Mouse (Mus musculus) CH12.LX (cell line): ENCODE results near the gene Htr2c.

Experiments
- CHD2 ChIP-seq: IDR thresholded peaks from 2 replicates; pipeline ENCODE4 v1.6.1; 2011; ENCODE audit warnings: low read length, improper control_type of control experiment
- CTCF ChIP-seq, 2 experiments: IDR thresholded peaks in 1 of 2; conservative IDR thresholded peaks in 1 of 2; 2 replicates each; pipeline ENCODE4 v1.5.1; 2011 to 2012; ENCODE audit warnings: low read depth in 2 of 2, low read length in 2 of 2, improper control_type of control experiment in 1 of 2, inconsistent platforms in 1 of 2, mild to moderate bottlenecking in 1 of 2, moderate library complexity in 1 of 2
- EP300 ChIP-seq: IDR thresholded peaks from 2 replicates; pipeline ENCODE4 v1.6.1; 2011; ENCODE audit warnings: low read length, improper control_type of control experiment
- KAT2A ChIP-seq: IDR thresholded peaks from 2 replicates; pipeline ENCODE4 v1.6.1; 2012; ENCODE audit warnings: low read length, improper control_type of control experiment, inconsistent platforms; ENCODE audit not compliant: insufficient replicate concordance
- MAFK ChIP-seq: IDR thresholded peaks from 2 replicates; pipeline ENCODE4 v1.6.1; 2011; ENCODE audit warnings: low read length, improper control_type of control experiment; ENCODE audit not compliant: insufficient replicate concordance
- MAZ ChIP-seq: IDR thresholded peaks from 2 replicates; pipeline ENCODE4 v1.6.1; 2012; ENCODE audit warnings: low read depth, mild to moderate bottlenecking, inconsistent platforms, low read length, improper control_type of control experiment, moderate library complexity
- NELFE ChIP-seq: IDR thresholded peaks from 2 replicates; pipeline ENCODE4 v1.6.1; 2011; ENCODE audit warnings: low read depth, low read length, improper control_type of control experiment
- POLR2A ChIP-seq: IDR thresholded peaks from 2 replicates; pipeline ENCODE4 v1.6.1; 2011; ENCODE audit warnings: low read depth, mild to moderate bottlenecking, improper control_type of control experiment, low read length
- TBP ChIP-seq: conservative IDR thresholded peaks from 2 replicates; pipeline ENCODE4 v1.6.1; 2011; ENCODE audit warnings: low read depth, low read length, improper control_type of control experiment
- ZMIZ1 ChIP-seq: IDR thresholded peaks from 2 replicates; pipeline ENCODE4 v1.6.1; 2012; ENCODE audit warnings: low read depth, mild to moderate bottlenecking, inconsistent platforms, low read length, improper control_type of control experiment

DNA sequence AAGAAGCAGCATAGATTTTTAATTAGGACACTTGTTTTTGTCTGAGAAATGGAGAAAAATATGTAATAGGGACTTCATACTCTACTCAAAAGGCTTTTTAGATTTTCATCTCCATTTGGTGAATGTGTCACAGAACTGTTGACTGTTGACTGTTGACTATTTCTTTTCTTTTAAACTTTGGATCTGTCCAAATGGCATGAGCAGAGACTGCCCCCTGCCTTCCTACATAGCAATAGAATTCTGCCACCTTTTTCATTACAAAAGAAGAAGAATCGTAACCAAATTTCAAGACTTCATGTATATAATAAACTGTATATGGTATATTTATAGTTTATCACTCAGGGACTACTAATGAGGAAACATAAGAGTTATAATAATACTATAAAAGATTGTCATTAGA is 3.7 kb upstream of the Htr2c start:
- no peak for TF ChIP-seq CTCF (conservative IDR thresholded peaks at IDR 0.05 in 1 of 2, IDR thresholded peaks at IDR 0.05 in 1 of 2; ENCODE audit: low read depth in 2 of 2, low read length in 2 of 2)
- no peak for TF ChIP-seq KAT2A
- TF ChIP-seq POLR2A = no peak
- TF ChIP-seq ZMIZ1 = no peak
- TF ChIP-seq MAZ = no peak
- TF ChIP-seq EP300 = no peak
- no peak for TF ChIP-seq MAFK
- TF ChIP-seq CHD2 = no peak
- TF ChIP-seq NELFE = no peak
- no peak for TF ChIP-seq TBP
